Mouse (Mus musculus) small intestine, adult 2 months (tissue): ENCODE data around the gene Lin52.

Experiments
- CTCF ChIP-seq: fragments of 200-500 bp; IDR thresholded peaks from 2 replicates; pipeline ENCODE4 v1.5.1; 2012; ENCODE audit warnings: low read depth, mild to moderate bottlenecking, control low read depth, inconsistent platforms, low read length, moderate library complexity, mixed read lengths; ENCODE audit not compliant: insufficient replicate concordance, insufficient read length; ENCODE audit errors: extremely low read depth
- POLR2A ChIP-seq: fragments of 200-500 bp; IDR thresholded peaks from 2 replicates; pipeline ENCODE4 v1.6.1; 2012; ENCODE audit warnings: low read depth, mild to moderate bottlenecking, control low read depth, inconsistent platforms, low read length, moderate library complexity

- TF ChIP-seq CTCF: no peak
- no peak for TF ChIP-seq POLR2A
Measured at GRCm38 (mm10) chr12:84468701-84469100, 17.5 kb downstream of the Lin52 start.
